Mouse (Mus musculus): ENCODE results near the gene Sub1. TPM values are rescaled to one million over a fixed set of nuclear protein-coding genes. Genes with fewer than 3 reads are reported as not detected.

Sub1 gene
- total and polyA plus RNA-seq, 3 experiments: 7.5 to 90.7 (median 76.8) TPM

GRCm38 (mm10) chr15:12030221-12030620 lies 33.4 kb upstream of the Sub1 start:
- intact Hi-C loops (cut with DNase I): no loop called here
- Histone ChIP-seq H3K36me3 (ENCODE audit: control insufficient read depth, insufficient read depth, low read length) (no peaks in the 10 kb centered on the region; the same call in 1 of the 2 replicates), H3K79me2 (replicated peaks; ENCODE audit: control insufficient read depth, insufficient read depth, low read length) (no peaks in the 10 kb centered on the region), H3K27ac (no peak overlapping the region), H3K9ac (ENCODE audit: low read depth, low read length) (no peak overlapping the region), H3K27me3 (ENCODE audit: control insufficient read depth, insufficient read depth, low read length) (no peaks in the 10 kb centered on the region), H3K4me1 (ENCODE audit: control insufficient read depth, insufficient read depth, low read length) (no peaks in the 10 kb centered on the region), H3K4me3 (no peak overlapping the region)
- no peak for DNase-seq
- 66% methylated on average over 4 of the region's 4 CpGs for WGBS
- TF ChIP-seq EP300 (IDR thresholded peaks at IDR 0.05; ENCODE audit: insufficient read depth, low read depth, low read length) (no peak), POLR2A (IDR thresholded peaks at IDR 0.05; ENCODE audit: insufficient read depth, low read depth, low read length) (no peak), CTCF (IDR thresholded peaks at IDR 0.05) (no peak)

DNA sequence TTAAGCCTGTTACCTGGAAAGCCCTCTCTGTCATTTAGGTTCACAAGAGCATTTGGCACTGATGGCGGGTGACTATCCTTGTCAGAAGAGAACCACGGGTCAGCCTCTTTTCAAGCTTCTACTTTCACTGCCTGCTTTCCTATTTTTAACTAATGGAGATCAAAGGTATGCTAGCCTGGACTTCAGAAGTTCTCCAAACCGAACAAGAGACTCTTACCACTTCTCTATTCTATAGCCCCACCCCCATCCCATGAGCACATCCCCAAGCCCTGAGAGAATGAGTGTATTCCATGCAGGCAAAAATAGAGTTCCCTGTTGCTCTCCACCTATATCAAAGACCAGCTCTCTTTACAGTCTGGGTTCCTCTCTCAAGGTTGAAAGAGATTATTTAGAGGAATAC lies 31.0 kb upstream of the Sub1 start:
- no peak for DNase-seq
- Histone ChIP-seq H3K27me3 (ENCODE audit: control insufficient read depth, insufficient read depth, low read length) (no peaks in the 10 kb centered on the region), H3K27ac (no peak overlapping the region), H3K4me3 (no peak overlapping the region), H3K4me1 (ENCODE audit: control insufficient read depth, insufficient read depth, low read length) (no peaks in the 10 kb centered on the region), H3K79me2 (replicated peaks; ENCODE audit: control insufficient read depth, insufficient read depth, low read length) (no peaks in the 10 kb centered on the region), H3K36me3 (ENCODE audit: control insufficient read depth, insufficient read depth, low read length) (no peaks in the 10 kb centered on the region; the same call in 1 of the 2 replicates), H3K9ac (ENCODE audit: low read depth, low read length) (no peak overlapping the region)
- intact Hi-C loops (cut with DNase I): no loop called here
- WGBS: 50% methylated on average over 3 of the region's 3 CpGs
- no peak for TF ChIP-seq CTCF (IDR thresholded peaks at IDR 0.05)
- TF ChIP-seq POLR2A (IDR thresholded peaks at IDR 0.05; ENCODE audit: insufficient read depth, low read depth, low read length): no peak
- TF ChIP-seq EP300 (IDR thresholded peaks at IDR 0.05; ENCODE audit: insufficient read depth, low read depth, low read length): no peak

- H3K9ac ChIP-seq (ENCODE audit: low read depth, low read length): no peak overlapping the region
- no peaks in the 10 kb centered on the region for H3K4me1 ChIP-seq (ENCODE audit: control insufficient read depth, insufficient read depth, low read length)
- 89% methylated on average over 5 of the region's 5 CpGs for WGBS
- H3K4me3 ChIP-seq: no peak overlapping the region
- DNase-seq: no peak
- TF ChIP-seq CTCF (IDR thresholded peaks at IDR 0.05) (no peak), EP300 (IDR thresholded peaks at IDR 0.05; ENCODE audit: insufficient read depth, low read depth, low read length) (no peak), POLR2A (IDR thresholded peaks at IDR 0.05; ENCODE audit: insufficient read depth, low read depth, low read length) (no peak)
- intact Hi-C loops (cut with DNase I): no loop called here
- H3K36me3 ChIP-seq (ENCODE audit: control insufficient read depth, insufficient read depth, low read length): no peaks in the 10 kb centered on the region; the same call in 1 of the 2 replicates
- no peaks in the 10 kb centered on the region for H3K79me2 ChIP-seq (replicated peaks; ENCODE audit: control insufficient read depth, insufficient read depth, low read length)
- H3K27ac ChIP-seq: no peak overlapping the region
- no peaks in the 10 kb centered on the region for H3K27me3 ChIP-seq (ENCODE audit: control insufficient read depth, insufficient read depth, low read length)
These were observed 30.2 kb upstream of the Sub1 start for GRCm38 (mm10) chr15:12026932-12027450.

- no peaks in the 10 kb centered on the region for H3K27me3 ChIP-seq (ENCODE audit: control insufficient read depth, insufficient read depth, low read length)
- intact Hi-C loops (cut with DNase I): no loop called here
- H3K4me1 ChIP-seq (ENCODE audit: control insufficient read depth, insufficient read depth, low read length): no peaks in the 10 kb centered on the region
- DNase-seq: no peak
- TF ChIP-seq CTCF (IDR thresholded peaks at IDR 0.05) (no peak), EP300 (IDR thresholded peaks at IDR 0.05; ENCODE audit: insufficient read depth, low read depth, low read length) (no peak), POLR2A (IDR thresholded peaks at IDR 0.05; ENCODE audit: insufficient read depth, low read depth, low read length) (no peak)
- H3K27ac ChIP-seq: no peak overlapping the region
- H3K4me3 ChIP-seq: no peak overlapping the region
- no peaks in the 10 kb centered on the region for H3K79me2 ChIP-seq (replicated peaks; ENCODE audit: control insufficient read depth, insufficient read depth, low read length)
- WGBS: 58% methylated on average over 5 of the region's 5 CpGs
- no peaks in the 10 kb centered on the region; the same call in 1 of the 2 replicates for H3K36me3 ChIP-seq (ENCODE audit: control insufficient read depth, insufficient read depth, low read length)
- no peak overlapping the region for H3K9ac ChIP-seq (ENCODE audit: low read depth, low read length)
These were observed 29.2 kb upstream of the Sub1 start for GRCm38 (mm10) chr15:12026026-12026425.

DNA sequence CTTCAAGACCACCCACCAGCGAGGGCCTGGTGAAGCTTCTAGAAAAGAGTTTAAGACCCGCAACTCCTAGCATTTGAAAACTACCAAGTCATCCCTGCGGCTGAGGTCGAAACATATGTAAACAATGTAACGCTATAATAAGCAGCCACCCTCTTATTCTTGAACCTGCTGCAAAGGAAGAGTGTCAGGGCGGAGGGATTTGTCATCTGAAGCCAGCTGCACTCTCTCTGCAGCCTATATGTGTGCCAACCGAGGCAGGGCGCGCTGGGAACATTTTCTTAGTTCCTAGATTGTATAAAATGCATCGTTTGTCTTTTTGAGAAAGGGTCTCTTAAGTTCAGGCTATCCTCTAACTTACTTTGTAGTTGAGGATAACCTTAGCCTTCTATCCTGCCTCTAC lies 28.6 kb upstream of the Sub1 start:
- 87% methylated on average over 10 of the region's 10 CpGs for WGBS

DNA sequence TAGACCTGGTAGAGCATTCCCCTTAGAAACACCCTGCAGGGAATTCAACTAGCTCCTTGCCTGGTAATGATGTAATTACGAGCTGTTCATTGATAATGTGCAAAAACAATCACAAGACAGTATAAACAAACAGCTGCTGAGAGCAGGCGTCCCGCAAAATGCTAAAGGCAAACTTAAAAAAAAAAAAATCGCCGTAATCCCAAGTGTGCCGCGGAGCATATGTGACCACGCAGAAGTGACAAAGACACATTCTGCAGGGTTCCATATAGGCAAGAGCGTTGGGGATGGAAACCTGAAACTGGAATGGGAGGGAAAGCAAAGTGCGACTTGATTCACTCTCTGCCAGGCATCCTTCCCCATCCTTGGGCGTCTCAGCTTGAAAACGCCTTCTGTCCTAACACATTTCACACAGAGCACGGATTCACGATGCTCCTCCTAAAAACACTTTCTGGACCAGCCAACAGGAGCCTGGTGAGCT lies 28.0 kb upstream of the Sub1 start:
- no peak overlapping the region for H3K4me3 ChIP-seq
- no peaks in the 10 kb centered on the region for H3K27me3 ChIP-seq (ENCODE audit: control insufficient read depth, insufficient read depth, low read length)
- 48% methylated on average over 14 of the region's 14 CpGs for WGBS
- no peak overlapping the region for H3K27ac ChIP-seq
- H3K9ac ChIP-seq (ENCODE audit: low read depth, low read length): no peak overlapping the region
- intact Hi-C loops (cut with DNase I): no loop called here
- no peaks in the 10 kb centered on the region for H3K79me2 ChIP-seq (replicated peaks; ENCODE audit: control insufficient read depth, insufficient read depth, low read length)
- no peak for DNase-seq
- H3K4me1 ChIP-seq (ENCODE audit: control insufficient read depth, insufficient read depth, low read length): no peaks in the 10 kb centered on the region
- no peak for TF ChIP-seq CTCF (IDR thresholded peaks at IDR 0.05)
- no peak for TF ChIP-seq EP300 (IDR thresholded peaks at IDR 0.05; ENCODE audit: insufficient read depth, low read depth, low read length)
- no peak for TF ChIP-seq POLR2A (IDR thresholded peaks at IDR 0.05; ENCODE audit: insufficient read depth, low read depth, low read length)
- H3K36me3 ChIP-seq (ENCODE audit: control insufficient read depth, insufficient read depth, low read length): no peaks in the 10 kb centered on the region; the same call in 1 of the 2 replicates

More for the DNA sequence above, 28.6 kb upstream of the Sub1 start:
- H3K79me2 ChIP-seq (replicated peaks; ENCODE audit: control insufficient read depth, insufficient read depth, low read length): no peaks in the 10 kb centered on the region
- H3K4me1 ChIP-seq (ENCODE audit: control insufficient read depth, insufficient read depth, low read length): no peaks in the 10 kb centered on the region
- H3K4me3 ChIP-seq: no peak overlapping the region
- no peak for DNase-seq
- H3K27ac ChIP-seq: no peak overlapping the region
- H3K9ac ChIP-seq (ENCODE audit: low read depth, low read length): no peak overlapping the region
- H3K36me3 ChIP-seq (ENCODE audit: control insufficient read depth, insufficient read depth, low read length): no peaks in the 10 kb centered on the region; the same call in 1 of the 2 replicates
- intact Hi-C loops (cut with DNase I): no loop called here
- no peaks in the 10 kb centered on the region for H3K27me3 ChIP-seq (ENCODE audit: control insufficient read depth, insufficient read depth, low read length)
- TF ChIP-seq CTCF (IDR thresholded peaks at IDR 0.05): no peak
- TF ChIP-seq POLR2A (IDR thresholded peaks at IDR 0.05; ENCODE audit: insufficient read depth, low read depth, low read length): no peak
- TF ChIP-seq EP300 (IDR thresholded peaks at IDR 0.05; ENCODE audit: insufficient read depth, low read depth, low read length): no peak
